Mouse (Mus musculus) CD4-positive, CD25-positive, alpha-beta regulatory T cell, adult 4 months (primary cell): ENCODE results near the gene Yipf2. TPM values are rescaled to one million over a fixed set of nuclear protein-coding genes. Genes with fewer than 3 reads are reported as not detected.
"Not testable (repeated sequence)": the region's sequence is repeated elsewhere in the genome, so short reads cannot be mapped to it uniquely, and the experiment has no call there.

Experiments used
- ATAC-seq: one replicate; pipeline ENCODE4 v1.8.0; 2017
- polyA plus RNA-seq, 2 experiments: library from polyadenylated mRNA; unstranded; fragments of 100-300 nt; shearing (Covaris generic); gene quantifications; one replicate each; pipeline ENCODE4 v1.2.1; 2017

The Yipf2 gene
- polyA plus RNA-seq, 2 experiments from 2014 or later: 19.6 to 30.7 TPM

DNA sequence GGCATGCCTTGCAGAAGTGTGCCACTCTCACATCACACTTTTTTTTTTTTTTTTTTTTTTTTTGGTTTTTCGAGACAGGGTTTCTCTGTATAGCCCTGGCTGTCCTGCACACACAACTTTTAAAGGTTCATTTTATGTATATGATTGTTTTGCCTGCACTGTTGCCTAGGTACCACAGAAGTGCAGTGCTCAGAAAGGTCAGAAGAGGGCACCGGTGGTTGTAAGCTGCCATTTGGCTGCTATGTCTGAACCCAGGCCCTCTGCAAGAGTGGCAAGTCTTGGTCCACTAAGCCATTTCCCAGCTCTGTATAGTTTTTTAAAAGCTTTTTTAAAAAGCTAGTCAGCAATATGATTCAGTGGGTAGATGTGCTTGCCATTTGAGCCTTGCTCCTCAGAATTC lies 5.6 kb upstream of the Yipf2 start:
- peak; percentile 52 for ATAC-seq

DNA sequence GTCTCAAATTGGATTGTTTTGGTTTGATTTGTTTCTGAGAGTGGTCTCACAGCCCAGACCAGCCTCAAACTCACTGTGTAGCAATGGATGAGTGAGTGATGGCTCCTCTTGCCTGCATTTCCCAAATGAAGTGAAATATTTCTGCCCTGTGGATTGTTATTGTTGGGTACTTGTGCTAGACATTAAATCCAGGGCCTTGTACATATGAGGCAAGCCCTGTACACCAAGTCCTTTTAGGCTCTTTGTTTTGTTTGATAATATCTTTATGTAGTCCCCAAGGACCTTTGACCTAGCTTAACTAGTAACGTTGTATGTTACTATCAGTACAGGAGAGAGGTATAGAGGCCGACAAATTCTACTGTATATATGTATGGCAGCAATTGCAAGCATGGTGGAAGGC lies 2.2 kb upstream of the Yipf2 start:
- no peak for ATAC-seq

DNA sequence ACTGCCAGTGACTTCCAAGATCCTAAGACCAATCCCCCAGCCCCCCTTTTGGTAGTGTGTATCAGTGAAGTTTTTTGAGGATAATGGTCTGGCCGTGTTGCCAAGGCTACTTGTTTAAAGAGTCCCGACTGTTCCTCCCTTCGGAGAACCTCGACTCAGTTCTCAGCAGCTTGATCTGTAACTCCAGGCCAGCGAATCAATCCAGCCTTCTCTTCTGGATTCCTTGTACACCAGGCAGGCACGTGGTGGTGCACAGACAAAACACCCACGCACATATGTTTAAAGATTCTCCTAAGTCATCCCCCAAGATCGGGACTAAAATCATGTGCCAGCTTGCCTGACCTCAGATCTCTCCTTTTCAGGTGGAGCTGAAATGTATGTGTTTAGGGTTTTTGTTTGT lies 1.7 kb upstream of the Yipf2 start:
- not testable (repeated sequence) for ATAC-seq

DNA sequence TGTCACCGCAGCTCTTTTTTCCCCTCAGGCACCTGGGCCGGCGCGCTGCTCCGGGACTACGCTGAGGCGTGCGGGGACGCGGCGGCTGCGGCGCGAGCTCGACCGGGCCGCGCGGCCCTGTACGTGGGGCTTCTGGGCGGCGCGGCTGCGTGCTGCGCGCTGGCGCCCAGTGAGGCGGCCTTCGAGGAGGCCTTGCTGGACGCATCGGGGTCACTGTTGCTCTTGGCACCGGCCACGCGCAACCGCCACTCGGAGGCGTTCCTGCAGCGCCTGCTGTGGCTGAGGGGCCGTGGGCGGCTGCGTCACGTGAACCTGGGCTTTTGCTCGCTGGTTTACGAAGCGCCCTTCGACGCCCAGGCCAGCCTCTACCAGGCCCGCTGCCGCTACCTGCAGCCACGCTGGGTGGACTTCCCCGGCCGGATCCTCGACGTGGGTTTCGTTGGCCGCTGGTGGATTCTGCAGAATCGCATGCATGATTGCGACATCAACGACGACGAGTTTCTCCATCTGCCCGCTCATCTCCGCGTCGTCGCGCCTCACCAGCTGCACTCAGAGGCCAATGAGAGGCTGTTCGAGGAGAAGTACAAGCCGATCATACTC lies 594 bp upstream of the Yipf2 start:
- peak; percentile 44 for ATAC-seq

DNA sequence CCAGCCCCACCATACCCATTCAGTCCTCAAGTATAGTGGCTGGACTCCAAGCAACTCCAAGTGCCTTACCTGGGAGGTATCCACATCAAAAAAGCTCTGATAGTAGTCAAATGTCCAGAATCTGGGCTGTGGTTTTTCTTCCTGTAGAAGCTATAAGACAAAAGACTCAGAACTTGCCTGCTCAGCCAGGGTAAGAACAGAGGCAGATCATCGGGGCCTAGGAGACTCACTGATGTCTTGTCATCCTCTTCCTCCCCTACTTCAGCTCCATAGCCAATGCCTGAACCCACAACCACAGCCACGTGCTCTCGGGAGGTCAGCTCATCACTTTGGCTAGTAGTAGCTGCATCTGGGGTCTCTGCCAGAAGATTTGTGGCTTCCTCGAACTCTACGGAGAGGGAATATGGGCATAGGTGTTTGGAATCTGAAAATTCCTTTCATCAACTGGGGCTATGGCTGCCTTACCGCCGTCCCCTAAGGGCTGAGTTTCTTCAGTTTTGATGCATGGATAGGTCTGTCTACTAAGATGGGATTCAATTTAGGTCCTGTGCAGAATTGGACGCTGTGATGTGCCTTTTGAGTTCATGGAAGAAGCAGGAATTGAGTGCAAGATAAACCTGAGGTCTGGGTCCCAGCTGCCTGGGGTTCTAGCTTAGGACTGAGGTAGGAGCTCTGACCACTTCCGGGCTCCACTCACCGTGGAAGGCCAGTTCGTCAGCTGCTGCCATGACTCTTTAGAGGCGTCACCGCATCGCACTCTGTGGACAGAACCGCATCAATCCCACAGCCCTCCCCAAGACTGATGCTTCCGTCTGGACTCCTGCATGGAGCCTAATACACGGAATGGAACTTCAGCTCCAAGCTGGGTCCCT lies 561 bp downstream of the Yipf2 start:
- peak; percentile 46 for ATAC-seq

DNA sequence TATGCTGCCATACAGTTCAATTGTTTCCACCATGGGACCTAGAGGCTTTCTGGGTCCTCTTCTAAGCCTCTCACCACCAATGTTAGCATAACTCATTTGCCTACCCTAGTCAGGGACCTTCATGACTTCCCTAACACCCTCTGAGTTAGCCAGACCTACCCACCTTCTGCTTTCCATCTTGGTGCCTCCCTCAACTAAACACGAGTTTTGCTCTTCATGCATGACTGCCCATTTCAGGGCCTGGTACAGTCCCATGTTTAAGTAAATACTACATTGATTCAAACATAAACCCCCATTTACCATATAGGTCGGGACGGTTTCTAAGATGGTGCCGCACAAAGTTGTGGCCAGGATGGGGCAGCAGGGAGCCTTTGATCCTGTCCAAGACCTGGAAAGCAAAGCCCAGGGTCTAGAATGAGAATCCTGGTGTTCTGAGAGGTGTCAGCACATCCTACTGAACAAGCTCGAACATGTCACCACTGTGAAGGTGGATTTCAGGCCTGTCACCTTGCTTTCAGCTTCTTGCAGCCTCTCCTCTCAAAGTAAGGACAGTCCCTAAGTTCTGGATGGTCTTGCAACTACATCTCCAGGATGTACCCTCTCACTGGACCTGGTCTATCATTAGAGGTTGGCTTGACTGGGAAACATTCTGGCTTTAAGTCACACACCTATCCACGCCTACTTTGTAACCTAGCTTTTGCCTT lies 1.3 kb downstream of the Yipf2 start:
- no peak for ATAC-seq

DNA sequence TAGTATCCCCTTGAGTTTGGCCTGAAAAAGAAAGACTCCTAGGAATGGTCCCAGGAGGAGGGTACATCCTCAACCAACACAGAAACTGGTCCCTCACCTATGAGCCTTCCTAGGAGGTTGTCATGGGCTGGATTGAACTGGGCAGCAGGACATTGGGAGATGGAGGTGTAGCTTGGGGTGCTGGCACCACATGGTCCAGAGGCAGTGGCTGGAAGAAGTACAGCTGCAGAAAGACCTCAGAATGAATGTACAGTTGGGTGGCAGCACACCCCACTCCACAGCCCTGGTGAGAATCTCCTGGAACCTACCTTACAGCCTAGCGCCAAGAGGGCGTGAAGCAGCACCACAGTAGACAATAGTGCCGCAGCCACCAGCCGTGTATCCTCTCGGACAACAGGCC lies 3.1 kb downstream of the Yipf2 start:
- ATAC-seq: no peak

DNA sequence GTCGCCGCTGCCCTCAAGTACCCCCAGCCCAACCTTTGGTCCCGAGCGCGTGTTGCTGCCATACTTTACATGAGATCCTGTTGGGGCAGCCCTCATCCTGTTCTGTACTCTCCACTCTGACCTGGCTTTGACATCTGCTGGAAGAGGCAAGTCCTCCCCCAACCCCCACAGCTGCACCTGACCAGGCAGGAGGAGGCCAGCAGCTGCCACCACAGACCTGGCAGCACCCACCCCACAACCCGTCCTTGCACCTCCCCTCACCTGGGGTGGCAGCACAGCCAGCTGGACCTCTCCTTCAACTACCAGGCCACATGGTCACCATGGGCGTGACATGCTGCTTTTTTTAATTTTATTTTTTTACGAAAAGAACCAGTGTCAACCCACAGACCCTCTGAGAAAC lies 4.3 kb downstream of the Yipf2 start:
- ATAC-seq: no peak

DNA sequence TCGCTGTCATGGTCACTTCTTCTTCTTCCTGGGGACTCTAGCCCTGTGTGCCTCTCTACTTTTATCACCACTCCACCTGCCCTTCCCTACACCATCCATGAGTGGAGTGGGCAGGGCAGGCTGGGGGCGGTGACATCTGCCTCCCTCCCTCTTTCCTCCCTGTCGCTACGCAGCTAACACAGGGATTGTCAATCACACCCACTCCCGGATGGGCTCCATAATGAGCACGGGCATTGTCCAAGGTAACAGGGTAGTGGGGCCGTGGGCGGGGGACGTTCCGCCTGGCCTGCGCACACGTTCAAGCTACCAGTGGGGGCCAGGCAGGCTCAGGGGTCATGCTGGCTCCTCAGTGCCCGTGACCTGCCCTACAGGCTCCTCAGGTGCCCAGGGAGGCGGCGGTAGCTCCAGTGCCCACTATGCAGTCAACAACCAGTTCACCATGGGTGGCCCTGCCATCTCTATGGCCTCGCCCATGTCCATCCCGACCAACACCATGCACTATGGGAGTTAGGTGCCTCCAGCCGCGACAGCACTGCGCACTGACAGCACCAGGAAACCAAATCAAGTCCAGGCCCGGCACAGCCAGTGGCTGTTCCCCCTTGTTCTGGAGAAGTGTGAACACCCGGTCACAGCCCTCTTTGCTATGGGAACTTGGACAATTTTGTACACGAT lies 4.8 kb downstream of the Yipf2 start:
- no peak for ATAC-seq

DNA sequence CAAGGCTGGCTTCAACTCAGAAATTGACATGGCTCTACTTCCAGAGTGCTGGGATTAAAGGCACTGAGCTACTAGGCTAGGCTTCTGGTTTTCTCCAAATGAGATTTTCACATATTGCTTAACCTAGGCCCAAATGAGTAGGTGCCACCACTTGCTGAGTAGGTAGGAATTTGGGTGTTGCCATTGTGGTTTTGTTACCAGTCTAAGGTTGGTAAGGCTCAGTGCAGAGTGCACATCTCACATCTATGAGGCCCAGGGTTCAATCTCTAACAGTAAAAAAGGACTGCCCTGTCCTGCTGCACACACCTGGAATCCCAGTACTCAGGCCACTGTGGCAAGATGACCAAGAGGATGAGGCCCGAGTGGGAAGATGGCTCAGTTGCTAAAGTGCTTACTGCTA lies 7.2 kb downstream of the Yipf2 start:
- ATAC-seq: no peak

DNA sequence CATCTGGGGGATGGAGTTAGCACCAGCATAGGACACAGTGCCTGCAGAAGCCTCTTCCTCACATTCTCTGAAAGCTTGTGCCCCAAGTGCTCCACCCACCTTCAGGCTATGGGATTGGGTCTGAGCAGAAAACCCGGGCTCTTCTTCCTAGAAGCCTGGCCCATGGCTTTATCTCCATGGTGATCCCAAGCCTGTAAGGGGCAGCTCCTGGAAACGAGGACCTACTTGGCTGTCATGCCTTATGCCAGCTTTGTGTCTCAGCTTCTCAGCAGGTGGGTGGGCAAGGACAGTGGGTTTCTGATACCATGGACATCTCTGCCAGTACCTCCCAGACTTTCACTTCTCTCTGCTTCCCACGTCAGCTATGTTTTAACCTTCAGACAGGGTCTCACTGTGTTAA lies 14.4 kb downstream of the Yipf2 start:
- no peak for ATAC-seq

DNA sequence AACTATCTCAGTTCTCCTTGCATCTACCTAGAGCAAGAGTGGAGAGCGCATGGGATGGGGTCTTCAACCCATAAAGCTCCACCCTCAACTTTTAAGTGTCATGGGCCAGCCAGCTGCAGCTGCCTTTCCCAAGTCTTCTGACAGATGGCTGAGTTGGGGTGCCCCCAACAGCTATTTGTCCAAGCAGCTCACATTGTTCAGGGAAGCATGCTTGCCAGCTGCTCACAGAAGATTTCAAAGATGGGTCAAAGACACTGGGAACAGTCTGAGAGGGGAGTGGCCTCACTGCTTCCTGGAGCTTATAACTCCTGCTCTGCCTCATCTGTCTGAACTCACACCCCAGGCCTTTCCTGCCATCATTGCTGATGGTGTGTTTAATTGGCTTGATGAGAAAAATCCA lies 16.3 kb downstream of the Yipf2 start:
- ATAC-seq: no peak

DNA sequence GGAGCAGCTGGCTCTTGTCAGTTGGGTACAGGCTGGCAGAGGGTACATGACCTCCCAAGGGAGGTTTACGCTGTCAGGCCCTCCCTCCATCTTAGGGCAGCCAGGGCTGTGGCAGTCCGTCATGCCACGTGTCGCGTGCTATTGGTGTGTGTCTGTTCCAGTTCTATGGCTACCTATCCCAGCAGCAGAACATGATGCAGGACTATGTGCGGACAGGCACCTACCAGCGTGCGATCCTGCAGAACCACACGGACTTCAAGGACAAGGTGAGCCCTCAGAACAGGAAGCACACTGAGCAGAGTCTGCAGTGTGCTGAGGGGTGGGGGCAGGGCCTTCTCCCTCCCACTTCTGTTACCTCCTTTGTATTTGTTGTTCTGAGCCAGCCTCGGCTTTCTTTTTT lies 17.4 kb downstream of the Yipf2 start:
- no peak for ATAC-seq

DNA sequence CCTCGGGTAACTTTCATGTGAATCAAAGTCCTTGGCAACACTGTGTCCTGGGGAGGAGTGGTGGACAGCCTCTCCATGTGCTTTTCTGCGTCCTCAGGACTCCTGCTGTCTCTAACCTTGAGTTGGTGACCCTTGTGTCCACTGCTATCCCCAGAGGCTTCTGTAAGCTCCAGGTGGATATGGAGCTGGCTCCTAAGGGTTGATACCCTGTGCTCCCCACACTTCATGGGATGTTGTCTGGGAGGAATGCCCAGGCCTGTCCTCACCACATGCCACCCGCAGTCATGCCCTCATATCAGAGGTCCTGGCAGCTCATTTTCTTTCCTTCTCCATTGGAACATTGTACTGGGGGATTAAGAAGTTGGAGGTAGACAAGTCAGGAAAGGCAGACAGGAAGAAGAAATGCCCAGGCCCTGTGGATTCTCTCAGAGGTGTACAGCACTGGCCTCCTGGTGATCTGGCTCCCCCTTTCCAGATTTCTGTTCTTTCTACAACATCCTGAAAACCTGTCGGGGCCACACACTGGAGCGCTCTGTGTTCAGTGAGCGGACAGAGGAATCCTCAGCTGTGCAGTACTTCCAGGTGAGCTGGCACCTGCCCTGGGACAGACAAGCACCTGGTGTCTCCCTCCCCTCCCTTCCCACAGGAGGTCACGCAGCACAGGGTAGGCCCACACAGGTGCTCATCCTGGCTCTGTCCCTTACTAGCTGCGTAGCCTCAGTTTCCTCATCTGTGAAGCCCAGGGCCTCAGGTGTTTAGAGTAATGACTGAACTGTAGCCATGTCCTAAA lies 18.4 kb downstream of the Yipf2 start:
- no peak for ATAC-seq

DNA sequence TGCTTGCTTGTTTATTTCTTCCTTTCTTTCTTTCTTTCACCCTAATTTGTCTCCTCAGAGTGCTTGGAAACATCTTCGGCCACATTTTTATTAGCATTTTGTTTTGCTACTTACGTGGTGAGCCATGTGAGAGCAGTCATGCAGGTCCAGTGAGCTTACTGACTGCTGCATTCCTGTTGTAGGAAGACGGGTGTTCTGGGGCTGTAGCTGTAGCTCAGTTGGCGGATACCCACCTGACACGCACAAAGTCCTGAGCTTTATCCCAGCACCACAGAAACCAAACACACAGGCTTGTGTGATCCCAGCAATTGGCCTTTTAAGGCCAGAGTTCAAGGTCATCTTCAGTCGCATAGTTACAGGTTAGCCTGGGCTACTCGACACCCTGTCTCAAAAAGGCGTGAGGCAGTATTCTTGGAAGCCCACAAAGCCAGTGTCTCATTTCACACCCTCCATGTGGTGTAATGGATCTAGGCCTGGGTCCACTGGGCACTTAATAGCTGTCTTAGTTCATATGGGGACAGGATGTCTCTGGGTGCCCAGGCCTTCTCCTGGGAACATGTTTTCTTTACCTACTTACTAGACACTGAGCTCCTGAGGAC lies 23.9 kb downstream of the Yipf2 start:
- ATAC-seq: no peak

DNA sequence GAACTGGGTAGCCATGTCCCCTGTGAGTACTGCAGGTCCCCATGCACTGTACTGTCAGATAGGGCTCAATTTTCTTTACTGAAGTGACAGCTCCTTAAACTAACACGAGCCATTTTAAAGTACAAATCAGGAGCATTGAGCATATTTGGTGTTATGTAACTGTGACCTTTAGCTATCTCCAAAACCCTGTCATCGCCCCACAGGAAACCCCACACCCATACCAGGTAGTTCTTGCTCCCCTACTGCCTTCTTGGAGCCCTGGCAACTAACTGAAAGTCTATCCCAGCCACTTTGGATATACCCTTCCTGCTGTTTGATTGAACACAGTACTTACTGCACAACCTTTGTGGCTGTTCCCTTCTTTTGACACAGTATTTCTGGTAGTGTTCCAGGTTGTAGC lies 25.6 kb downstream of the Yipf2 start:
- peak; percentile 64 for ATAC-seq

DNA sequence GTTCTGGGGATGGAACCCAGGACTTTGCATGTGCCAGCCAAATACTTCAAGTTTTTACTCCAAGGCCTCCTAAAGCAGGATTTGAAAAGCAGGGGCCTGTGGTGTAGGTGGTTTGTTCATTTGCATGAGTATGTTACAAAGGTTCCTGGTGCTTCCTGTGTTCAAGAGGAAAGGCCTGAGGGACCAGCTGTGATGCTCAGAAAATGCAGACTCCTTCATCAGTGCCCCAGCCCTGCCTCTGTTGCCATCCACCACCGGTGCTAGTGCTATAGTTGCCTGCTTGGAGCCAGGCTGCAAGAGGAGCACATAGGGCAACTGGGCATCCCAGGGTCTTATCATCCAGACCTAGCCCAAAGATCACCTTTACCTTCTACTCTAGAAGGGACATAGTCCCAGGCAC lies 26.1 kb downstream of the Yipf2 start:
- peak; percentile 56 for ATAC-seq

DNA sequence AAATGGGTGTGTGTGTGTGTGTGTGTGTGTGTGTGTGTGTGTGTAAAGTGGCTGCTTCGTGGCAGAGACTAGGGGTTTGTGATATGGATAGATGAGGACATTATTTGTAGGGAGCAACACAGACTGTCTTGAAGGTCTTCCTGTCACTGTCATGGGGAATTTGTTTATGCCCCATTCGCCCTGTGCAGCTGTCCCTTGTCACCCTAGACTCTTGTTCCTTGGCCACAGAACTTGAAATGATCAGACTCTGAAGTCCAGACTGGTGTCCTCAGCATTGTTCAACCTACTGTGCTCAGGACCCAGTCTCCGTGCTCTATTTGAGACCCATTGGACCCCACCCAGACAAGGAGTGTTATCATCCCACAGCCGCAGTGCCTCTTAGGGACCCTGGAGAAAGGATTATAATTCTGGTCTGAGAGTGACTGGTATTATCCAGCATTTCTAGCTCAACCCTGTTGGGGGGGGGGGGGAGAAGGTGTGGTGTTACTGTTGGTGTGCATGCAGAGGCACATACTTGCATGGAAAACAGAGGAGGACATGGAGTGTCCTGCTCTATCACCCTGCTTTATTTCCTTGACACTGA lies 27.5 kb downstream of the Yipf2 start:
- ATAC-seq: no peak

DNA sequence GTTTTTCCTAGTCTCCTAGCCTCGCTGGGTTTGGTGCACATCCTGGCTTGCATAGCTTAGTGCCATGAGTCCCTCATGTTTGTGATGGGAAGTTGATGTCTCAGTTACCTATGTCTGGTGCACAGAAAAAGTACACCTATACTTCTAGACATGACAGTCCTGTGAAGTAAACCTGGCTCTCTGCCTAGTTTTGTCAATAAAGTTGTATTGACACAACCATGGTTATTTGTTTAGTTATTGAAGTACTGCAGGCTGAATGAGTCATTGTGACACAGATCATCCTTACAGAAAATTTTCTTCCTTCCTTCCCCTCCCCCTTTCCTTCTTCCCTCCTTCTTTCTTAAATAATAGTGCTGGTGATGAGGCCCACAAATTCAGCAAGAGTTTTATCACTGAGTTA lies 28.2 kb downstream of the Yipf2 start:
- ATAC-seq: no peak

DNA sequence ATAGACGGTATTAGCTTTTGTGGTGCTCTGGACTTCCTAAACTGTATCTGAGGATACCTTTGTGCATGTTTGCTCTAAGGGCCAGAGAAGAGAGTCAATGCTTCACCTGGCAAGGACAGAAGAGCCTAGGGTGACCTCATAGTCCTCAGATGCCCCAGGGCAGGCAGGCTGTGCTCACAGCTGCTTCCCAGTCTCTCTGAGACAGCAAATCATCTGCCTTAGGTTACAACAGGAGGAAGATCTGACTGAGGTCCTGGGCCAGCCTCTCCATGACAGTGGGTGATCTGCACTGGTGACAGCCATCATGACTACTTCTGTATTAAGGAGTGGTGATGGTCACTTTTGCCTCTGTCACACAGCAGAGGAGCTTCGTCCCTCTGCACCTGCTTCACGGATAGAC lies 33.5 kb downstream of the Yipf2 start:
- ATAC-seq: no peak

DNA sequence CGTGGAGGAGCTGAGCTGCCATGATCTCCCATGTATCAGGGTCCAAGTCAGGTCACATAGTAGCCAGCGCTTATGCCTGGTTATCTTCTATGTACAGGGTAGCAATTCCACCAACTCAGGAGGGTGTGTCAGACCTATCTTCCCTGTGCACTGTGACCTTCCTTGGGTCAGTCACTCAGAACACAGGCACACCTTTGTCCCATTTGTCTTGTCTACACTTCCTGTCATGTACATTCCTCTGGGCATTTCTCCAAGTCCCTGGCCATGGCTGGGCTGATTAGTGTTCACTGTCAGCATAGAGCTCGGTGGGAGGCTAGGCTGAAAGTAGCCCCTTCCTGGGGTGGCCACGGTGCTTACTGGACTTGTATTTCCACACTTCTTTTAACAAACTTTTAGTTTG lies 34.3 kb downstream of the Yipf2 start:
- no peak for ATAC-seq

DNA sequence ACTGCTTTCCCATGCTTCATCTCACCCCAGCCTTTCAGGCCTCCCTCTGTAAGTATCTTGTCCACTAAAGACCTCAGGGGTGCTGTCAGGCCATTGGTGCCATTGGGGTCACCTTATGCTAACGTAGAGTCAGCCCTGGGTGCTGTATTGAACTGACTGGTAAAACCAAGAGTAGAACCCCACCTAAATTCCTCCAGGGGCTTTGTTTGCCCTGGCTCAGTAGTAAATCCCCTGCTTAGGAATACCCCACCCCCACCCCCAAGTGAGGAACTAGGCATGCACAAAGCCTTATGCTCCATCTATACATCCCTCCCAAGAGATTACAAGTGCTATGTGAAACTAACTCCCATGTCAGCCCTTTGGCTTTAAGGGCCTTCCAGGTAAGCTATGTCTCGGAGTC lies 35.1 kb downstream of the Yipf2 start:
- no peak for ATAC-seq
